Mouse (Mus musculus) E14TG2a.4 (cell line): ENCODE results near the gene Mthfd2.
"Not testable (repeated sequence)": the region's sequence is repeated elsewhere in the genome, so short reads cannot be mapped to it uniquely, and the experiment has no call there.

Experiments used
- H3K27me3 ChIP-seq: 2 replicates; pipeline ENCODE4 v1.6.1; 2014; ENCODE audit warnings: low read length, control low read depth; ENCODE audit not compliant: insufficient read depth
- H3K36me3 ChIP-seq: 2 replicates; pipeline ENCODE4 v1.6.1; 2014; ENCODE audit warnings: low read length, control low read depth; ENCODE audit not compliant: insufficient read depth
- H3K4me1 ChIP-seq: replicated peaks from 2 replicates; pipeline ENCODE4 v1.6.1; 2014; ENCODE audit warnings: low read depth, low read length, control low read depth
- H3K4me3 ChIP-seq: replicated peaks from 2 replicates; pipeline ENCODE4 v1.5.1; 2014; ENCODE audit warnings: mild to moderate bottlenecking, low read length
- H3K9me3 ChIP-seq: 2 replicates; pipeline ENCODE4 v1.6.1; 2014; ENCODE audit warnings: low read length, control low read depth
- CTCF ChIP-seq: conservative IDR thresholded peaks from 2 replicates; pipeline ENCODE4 v1.5.1; 2014; ENCODE audit warnings: low read length
- NANOG ChIP-seq: IDR thresholded peaks from 2 replicates; pipeline ENCODE4 v1.6.1; 2014; ENCODE audit warnings: borderline replicate concordance, low read length, mixed read lengths
- POU5F1 ChIP-seq: IDR thresholded peaks from 2 replicates; pipeline ENCODE4 v1.6.1; 2014; ENCODE audit warnings: low read length, borderline replicate concordance

The Mthfd2 gene

DNA sequence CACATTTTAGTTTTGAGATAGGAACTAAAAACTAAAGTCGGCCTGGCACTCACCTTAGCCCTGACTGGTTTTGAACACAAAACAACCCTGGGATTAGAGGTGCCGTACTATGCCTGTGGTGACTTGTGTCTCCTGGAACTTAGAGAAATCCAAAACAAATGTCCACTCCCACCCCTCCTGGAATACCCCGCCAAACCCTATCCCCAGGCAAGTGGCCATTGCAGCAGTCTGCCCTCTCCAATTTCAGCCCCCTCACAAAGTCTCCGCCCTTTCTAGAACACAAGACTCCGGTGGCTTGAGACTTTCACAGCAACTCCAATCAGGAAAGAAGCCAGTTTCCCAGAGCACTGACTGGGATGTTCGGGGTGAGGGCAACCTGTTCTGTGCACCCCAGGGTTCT is 23.2 kb upstream of the Mthfd2 start, which contains the start of gene Bola3:
Gene Bola3 (plus strand): TSS at position 275 of the 400 bp plus-strand sequence.
- H3K4me1 ChIP-seq: peaks cover 27% of the 10 kb centered on the region
- H3K27me3 ChIP-seq: no peaks in the 10 kb centered on the region
- H3K4me3 ChIP-seq: peak within 1 kb of the TSS; percentile 89
- TF ChIP-seq CTCF (no peak), NANOG (no peak), POU5F1 (no peak)
- H3K36me3 ChIP-seq: peaks cover 37% of the 10 kb centered on the region
- no peaks in the 10 kb centered on the region for H3K9me3 ChIP-seq

DNA sequence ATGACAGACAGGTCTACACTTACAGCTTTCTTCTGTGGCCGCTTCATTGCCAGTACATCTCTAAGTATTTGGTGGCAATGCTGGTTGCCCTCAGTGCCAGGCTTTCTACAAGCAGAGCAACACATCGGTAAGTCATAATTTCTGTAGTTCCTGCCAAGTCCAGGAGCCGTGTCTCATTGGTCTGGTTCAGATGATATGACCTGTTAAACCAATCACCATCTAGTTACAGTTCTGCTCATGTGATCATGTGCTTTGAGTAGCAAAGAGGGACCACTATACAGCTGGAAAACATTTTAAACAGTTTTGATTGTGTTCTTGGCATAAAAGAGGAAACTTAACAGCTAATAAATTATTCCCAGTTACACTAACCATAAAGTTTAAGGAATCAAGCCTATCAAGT is 22.2 kb upstream of the Mthfd2 start:
- no peaks in the 10 kb centered on the region for H3K27me3 ChIP-seq
- H3K36me3 ChIP-seq: peaks cover 31% of the 10 kb centered on the region
- H3K9me3 ChIP-seq: no peaks in the 10 kb centered on the region
- no peak overlapping the region for H3K4me3 ChIP-seq
- TF ChIP-seq NANOG: no peak
- no peak for TF ChIP-seq POU5F1
- no peak for TF ChIP-seq CTCF
- H3K4me1 ChIP-seq: peaks cover 27% of the 10 kb centered on the region

DNA sequence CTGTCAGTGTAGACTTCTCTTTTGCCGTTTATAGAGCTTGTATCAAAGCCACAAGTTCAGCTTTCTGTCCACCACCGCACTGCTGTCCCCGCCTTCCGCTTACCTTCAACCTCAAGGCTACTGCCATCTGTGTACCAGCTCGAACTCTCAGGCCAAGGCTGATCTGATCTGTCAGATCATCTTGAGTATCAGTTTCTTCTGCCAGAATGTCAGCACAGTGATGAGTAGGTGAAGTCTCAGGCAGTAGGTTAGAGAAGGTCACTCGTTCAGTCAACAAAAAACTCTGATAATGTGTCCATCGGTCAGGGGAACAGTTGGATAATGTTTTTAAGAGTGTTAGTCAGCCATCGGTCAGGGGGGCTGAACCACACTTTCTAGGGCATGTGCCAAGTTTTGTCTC is 19.6 kb upstream of the Mthfd2 start:
- H3K36me3 ChIP-seq: peaks cover 38% of the 10 kb centered on the region
- H3K4me3 ChIP-seq, H3K27me3 ChIP-seq, H3K9me3 ChIP-seq: not testable (repeated sequence)
- peaks cover 16% of the 10 kb centered on the region for H3K4me1 ChIP-seq

DNA sequence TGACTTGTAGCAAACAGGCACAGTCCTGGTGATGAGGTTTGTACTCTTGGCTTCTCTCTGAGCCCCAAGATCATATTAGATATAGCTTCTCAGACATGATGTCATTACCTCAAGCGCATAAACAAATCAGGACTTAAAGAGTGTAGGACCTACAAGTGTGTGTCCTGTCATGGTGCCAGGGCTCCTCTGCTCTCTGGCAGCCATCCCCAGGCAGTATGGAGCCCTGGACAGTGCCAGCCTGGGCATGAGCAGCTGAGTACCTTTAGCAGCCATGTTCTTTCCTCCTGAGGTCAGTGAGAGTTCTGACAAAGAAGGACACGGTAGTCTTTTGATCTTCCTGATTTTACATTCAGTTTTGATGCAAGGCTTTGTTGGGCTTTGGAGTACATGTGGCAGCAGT is 17.2 kb upstream of the Mthfd2 start:
- H3K4me1 ChIP-seq: no peaks in the 10 kb centered on the region; the same call in 1 of the 2 replicates
- TF ChIP-seq CTCF: no peak
- TF ChIP-seq NANOG: no peak
- no peak for TF ChIP-seq POU5F1
- H3K36me3 ChIP-seq: peaks cover 61% of the 10 kb centered on the region
- no peaks in the 10 kb centered on the region for H3K9me3 ChIP-seq
- no peaks in the 10 kb centered on the region for H3K27me3 ChIP-seq
- H3K4me3 ChIP-seq: no peak overlapping the region

DNA sequence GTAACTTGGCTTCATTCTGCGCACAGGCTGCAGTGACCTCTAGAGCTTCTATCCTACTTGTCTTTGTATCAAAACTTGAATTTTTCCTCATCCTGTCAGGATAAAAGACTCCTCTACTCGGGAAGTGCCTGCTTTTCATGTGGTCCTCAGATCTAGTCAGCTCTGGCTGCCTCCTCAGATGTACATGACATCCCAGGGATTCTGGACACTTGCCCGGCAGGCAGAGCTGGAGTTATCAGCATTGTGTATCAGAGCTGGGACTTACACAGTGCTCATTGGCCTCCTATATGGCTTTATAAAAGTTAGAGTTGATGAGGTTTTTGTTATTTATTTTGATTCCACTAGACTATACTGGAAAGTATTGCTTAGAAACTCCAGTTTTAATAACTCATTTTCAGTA is 15.7 kb upstream of the Mthfd2 start:
- Histone ChIP-seq H3K27me3 (no peaks in the 10 kb centered on the region), H3K4me3 (no peak overlapping the region), H3K9me3 (no peaks in the 10 kb centered on the region), H3K4me1 (no peaks in the 10 kb centered on the region), H3K36me3 (peaks cover 63% of the 10 kb centered on the region)
- TF ChIP-seq POU5F1: no peak
- no peak for TF ChIP-seq CTCF
- no peak for TF ChIP-seq NANOG

DNA sequence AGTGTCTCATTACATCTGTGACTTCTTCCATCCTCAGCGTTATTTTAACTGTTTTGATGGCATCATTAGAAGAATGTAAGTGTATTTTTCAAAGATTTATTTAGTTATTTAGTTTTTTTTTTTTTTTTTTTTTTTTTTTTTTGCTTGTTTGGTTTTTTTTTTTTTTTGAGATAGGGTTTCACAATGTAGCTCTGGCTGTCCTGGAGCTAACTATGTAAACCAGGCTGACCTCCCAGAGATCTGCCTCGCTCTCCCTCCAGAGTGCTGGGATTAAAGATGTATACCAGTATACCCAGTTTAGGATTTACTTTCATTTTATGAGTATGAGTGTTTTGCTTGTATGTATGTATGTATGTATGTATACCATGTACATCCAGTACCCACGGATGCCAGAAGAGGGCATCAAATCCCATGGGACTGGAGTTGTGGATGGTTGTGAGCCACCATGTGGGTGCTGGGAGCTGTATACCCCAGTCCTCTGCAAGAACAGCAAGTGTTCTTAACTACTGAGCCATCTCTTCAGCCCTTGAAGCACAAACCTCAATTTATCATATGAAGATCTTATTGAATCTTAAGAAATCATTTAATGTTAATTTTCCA is 2.0 kb upstream of the Mthfd2 start:
- TF ChIP-seq CTCF (peak; percentile 20; the same call in 1 of the 2 replicates), POU5F1 (no peak), NANOG (no peak)
- H3K4me1 ChIP-seq: peaks cover 27% of the 10 kb centered on the region
- H3K4me3 ChIP-seq: no peak overlapping the region
- H3K27me3 ChIP-seq: no peaks in the 10 kb centered on the region
- H3K9me3 ChIP-seq: no peaks in the 10 kb centered on the region
- H3K36me3 ChIP-seq: peaks cover 44% of the 10 kb centered on the region

DNA sequence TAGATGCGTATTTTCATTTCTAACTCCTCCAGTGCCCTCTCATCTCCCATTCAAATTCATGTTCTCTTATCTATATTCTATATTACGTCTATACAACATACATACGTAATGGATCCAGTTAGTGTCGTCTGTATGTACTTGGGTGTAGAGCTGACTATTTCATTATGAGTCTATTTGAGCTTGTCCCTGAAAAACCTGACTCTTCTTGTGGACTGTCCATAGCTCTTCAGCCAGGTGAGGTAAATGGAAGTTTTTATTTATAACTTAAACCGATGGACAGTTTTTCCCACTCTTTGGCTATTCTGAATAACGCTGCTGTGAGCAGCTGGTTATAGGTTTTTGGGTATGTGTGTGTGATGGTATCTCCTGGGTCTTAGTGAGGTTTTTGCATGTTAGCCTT is 1.1 kb upstream of the Mthfd2 start:
- TF ChIP-seq NANOG (no peak), CTCF (no peak), POU5F1 (no peak)
- no peaks in the 10 kb centered on the region for H3K27me3 ChIP-seq
- peaks cover 35% of the 10 kb centered on the region for H3K36me3 ChIP-seq
- no peaks in the 10 kb centered on the region for H3K9me3 ChIP-seq
- peak overlapping the region; percentile 91 for H3K4me3 ChIP-seq
- peaks cover 27% of the 10 kb centered on the region for H3K4me1 ChIP-seq

DNA sequence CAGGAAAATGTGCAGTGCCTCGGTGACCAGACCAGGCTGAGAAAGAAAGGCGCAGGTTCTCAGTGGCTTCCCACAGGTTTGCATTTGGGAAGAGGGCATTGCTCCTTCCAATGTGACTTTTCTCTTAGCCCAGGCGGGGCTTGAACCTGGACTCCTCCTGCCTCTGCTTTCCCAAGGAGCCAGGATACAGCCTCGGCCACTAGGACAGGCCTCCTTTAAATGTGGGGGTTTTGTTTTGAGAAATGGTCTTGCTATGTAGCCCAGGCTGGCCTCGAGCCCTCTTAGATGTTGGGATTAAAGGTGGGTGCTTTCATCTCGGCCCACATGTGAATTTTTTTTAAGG is 657 bp upstream of the Mthfd2 start:
- no peaks in the 10 kb centered on the region for H3K9me3 ChIP-seq
- H3K4me3 ChIP-seq: peak overlapping the region; percentile 91
- H3K36me3 ChIP-seq: peaks cover 31% of the 10 kb centered on the region
- TF ChIP-seq CTCF (no peak), NANOG (no peak), POU5F1 (no peak)
- peaks cover 27% of the 10 kb centered on the region for H3K4me1 ChIP-seq
- no peaks in the 10 kb centered on the region for H3K27me3 ChIP-seq

DNA sequence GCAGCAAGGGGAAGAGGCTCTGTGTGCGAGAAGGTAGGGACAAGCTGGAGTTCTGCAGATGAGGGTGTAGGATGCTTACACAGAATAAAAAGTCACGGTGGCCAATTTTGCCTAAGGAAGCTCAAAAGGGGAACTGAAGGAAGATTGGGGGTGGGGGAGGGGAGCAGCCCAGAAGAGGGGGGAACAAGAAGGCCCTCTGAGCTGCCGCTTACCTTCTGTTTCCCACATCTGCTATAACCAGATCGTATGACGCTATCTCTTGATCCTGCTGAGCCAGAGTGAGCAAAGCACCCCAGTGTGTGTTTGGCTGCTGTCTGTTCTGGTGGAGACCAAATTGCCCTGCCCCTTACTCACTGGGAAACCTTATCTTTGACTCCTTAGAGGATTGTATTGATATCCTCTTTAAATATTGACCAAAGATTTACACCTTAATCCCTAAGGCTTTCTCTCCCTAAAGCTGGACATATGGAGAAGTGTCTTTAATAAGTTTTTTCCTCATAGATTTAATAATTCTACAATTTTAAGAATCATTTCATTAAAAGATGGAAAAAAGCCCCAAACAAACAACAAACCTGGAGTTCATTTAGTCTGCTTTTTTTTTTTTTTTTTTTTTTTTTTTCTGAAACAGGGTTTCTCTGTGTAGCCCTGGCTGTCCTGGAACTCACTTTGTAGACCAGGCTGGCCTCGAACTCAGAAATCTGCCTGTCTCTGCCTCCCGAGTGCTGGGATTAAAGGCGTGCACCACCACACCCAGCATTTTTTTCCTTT is 1.9 kb downstream of the Mthfd2 start:
- TF ChIP-seq POU5F1 (no peak), NANOG (no peak), CTCF (no peak)
- Histone ChIP-seq H3K36me3 (peaks cover 6% of the 10 kb centered on the region), H3K4me1 (peaks cover 24% of the 10 kb centered on the region), H3K9me3 (no peaks in the 10 kb centered on the region), H3K4me3 (no peak overlapping the region), H3K27me3 (peaks cover 2% of the 10 kb centered on the region; the same call in 1 of the 2 replicates)
